Mouse (Mus musculus): ENCODE measurements around the gene Ngdn. TPM values are rescaled to one million over a fixed set of nuclear protein-coding genes. Genes with fewer than 3 reads are reported as not detected.

Ngdn gene
- polyA plus RNA-seq, 1 experiment from 2014 or later, result 85.3 TPM

- WGBS, result 63% methylated on average over 4 of the region's 4 CpGs
- ATAC-seq (ENCODE audit: insufficient number of reproducible peaks, insufficient read depth, low FRiP score, low TSS enrichment, low read depth), result no peak
- H3K9me3 ChIP-seq, result 0 out of 2 replicates have a peak, but pooled peaks cover 3% of the 10 kb centered on the region
- H3K4me3 ChIP-seq (replicated peaks), result no peak overlapping the region
- H3K9ac ChIP-seq (replicated peaks), result no peak overlapping the region
- no peak overlapping the region for H3K4me2 ChIP-seq
- no peaks in the 10 kb centered on the region for H3K27me3 ChIP-seq
- no peaks in the 10 kb centered on the region for H3K36me3 ChIP-seq
- no peak overlapping the region for H3K27ac ChIP-seq
- H3K4me1 ChIP-seq (replicated peaks), result no peaks in the 10 kb centered on the region
These were observed 4.1 kb upstream of the Ngdn start for GRCm38 (mm10) chr14:55011116-55011515.

DNA sequence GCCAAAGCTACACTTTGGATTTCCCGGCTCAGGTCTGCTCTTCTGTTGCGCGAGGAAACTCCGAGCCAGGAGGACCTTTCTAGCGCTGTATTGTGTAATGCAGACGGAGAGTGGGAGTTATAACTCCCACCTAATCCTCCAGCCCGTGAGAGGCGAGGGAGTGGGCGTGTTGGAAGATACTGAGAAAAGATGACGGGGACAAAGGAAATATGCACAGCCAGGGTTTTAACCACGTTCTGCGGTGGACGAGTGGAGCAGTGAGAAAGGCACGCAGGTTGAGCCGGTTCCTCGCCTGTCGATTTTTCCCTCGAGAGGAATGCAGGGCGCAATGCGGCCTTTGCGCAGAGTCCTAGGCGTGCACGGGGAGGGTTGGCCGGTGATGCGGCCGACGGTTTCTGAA lies 663 bp upstream of the Ngdn start:
- H3K4me1 ChIP-seq (replicated peaks), result no peaks in the 10 kb centered on the region
- peak overlapping the region; percentile 44 for H3K4me3 ChIP-seq (replicated peaks)
- no peaks in the 10 kb centered on the region for H3K27me3 ChIP-seq
- peak; percentile 64 for ATAC-seq (ENCODE audit: insufficient number of reproducible peaks, insufficient read depth, low FRiP score, low TSS enrichment, low read depth)
- WGBS, result 0% methylated on average over 27 of the region's 27 CpGs
- H3K4me2 ChIP-seq, result peak overlapping the region; percentile 62
- H3K9me3 ChIP-seq, result 0 out of 2 replicates have a peak, but pooled peaks cover 3% of the 10 kb centered on the region
- H3K27ac ChIP-seq, result peak overlapping the region; percentile 94
- H3K36me3 ChIP-seq, result peaks cover 20% of the 10 kb centered on the region
- peak overlapping the region; percentile 56 for H3K9ac ChIP-seq (replicated peaks)

GRCm38 (mm10) chr14:55015767-55016111 lies 485 bp downstream of the Ngdn start:
- H3K36me3 ChIP-seq, result peaks cover 25% of the 10 kb centered on the region
- H3K9ac ChIP-seq (replicated peaks), result peak overlapping the region; percentile 78
- 0 out of 2 replicates have a peak, but pooled peaks cover 3% of the 10 kb centered on the region for H3K9me3 ChIP-seq
- peak overlapping the region; percentile 73 for H3K27ac ChIP-seq
- no peaks in the 10 kb centered on the region for H3K4me1 ChIP-seq (replicated peaks)
- no peak; the same call in 1 of the 2 replicates for ATAC-seq (ENCODE audit: insufficient number of reproducible peaks, insufficient read depth, low FRiP score, low TSS enrichment, low read depth)
- H3K4me2 ChIP-seq, result peak overlapping the region; percentile 73
- no peaks in the 10 kb centered on the region for H3K27me3 ChIP-seq
- peak overlapping the region; percentile 74 for H3K4me3 ChIP-seq (replicated peaks)
- WGBS, result under 1% methylated on average over 17 of the region's 17 CpGs

GRCm38 (mm10) chr14:55016876-55017275 lies 1.6 kb downstream of the Ngdn start:
- Histone ChIP-seq H3K4me3 (replicated peaks) (peak overlapping the region; percentile 3; the same call in 1 of the 2 replicates), H3K27me3 (no peaks in the 10 kb centered on the region), H3K27ac (no peak overlapping the region), H3K36me3 (peaks cover 36% of the 10 kb centered on the region), H3K4me2 (no peak overlapping the region), H3K9ac (replicated peaks) (no peak overlapping the region), H3K4me1 (replicated peaks) (no peaks in the 10 kb centered on the region), H3K9me3 (no peaks in the 10 kb centered on the region)
- WGBS, result 93% methylated on average over 16 of the region's 16 CpGs
- no peak for ATAC-seq (ENCODE audit: insufficient number of reproducible peaks, insufficient read depth, low FRiP score, low TSS enrichment, low read depth)

GRCm38 (mm10) chr14:55020394-55020793 lies 5.1 kb downstream of the Ngdn start:
- Histone ChIP-seq H3K4me3 (replicated peaks) (no peak overlapping the region), H3K4me2 (no peak overlapping the region), H3K9ac (replicated peaks) (no peak overlapping the region), H3K36me3 (peaks cover 70% of the 10 kb centered on the region), H3K9me3 (no peaks in the 10 kb centered on the region), H3K27me3 (no peaks in the 10 kb centered on the region), H3K27ac (no peak overlapping the region), H3K4me1 (replicated peaks) (no peaks in the 10 kb centered on the region)
- no peak for ATAC-seq (ENCODE audit: insufficient number of reproducible peaks, insufficient read depth, low FRiP score, low TSS enrichment, low read depth)
- 89% methylated on average over 9 of the region's 9 CpGs for WGBS

- no peak overlapping the region for H3K27ac ChIP-seq
- no peaks in the 10 kb centered on the region for H3K9me3 ChIP-seq
- no peak overlapping the region for H3K4me2 ChIP-seq
- WGBS, result 87% methylated on average over 15 of the region's 15 CpGs
- H3K36me3 ChIP-seq, result peaks cover 62% of the 10 kb centered on the region
- H3K9ac ChIP-seq (replicated peaks), result no peak overlapping the region
- H3K27me3 ChIP-seq, result no peaks in the 10 kb centered on the region
- no peak overlapping the region for H3K4me3 ChIP-seq (replicated peaks)
- ATAC-seq (ENCODE audit: insufficient number of reproducible peaks, insufficient read depth, low FRiP score, low TSS enrichment, low read depth), result no peak
- peaks cover 8% of the 10 kb centered on the region for H3K4me1 ChIP-seq (replicated peaks)
These were observed 7.8 kb downstream of the Ngdn start for GRCm38 (mm10) chr14:55023011-55023410.

GRCm38 (mm10) chr14:55024236-55024635 lies 9.0 kb downstream of the Ngdn start:
- H3K9me3 ChIP-seq, result no peaks in the 10 kb centered on the region
- no peaks in the 10 kb centered on the region for H3K27me3 ChIP-seq
- H3K36me3 ChIP-seq, result peaks cover 57% of the 10 kb centered on the region
- H3K27ac ChIP-seq, result no peak overlapping the region
- H3K4me2 ChIP-seq, result no peak overlapping the region
- H3K9ac ChIP-seq (replicated peaks), result no peak overlapping the region
- no peak overlapping the region for H3K4me3 ChIP-seq (replicated peaks)
- WGBS, result 64% methylated on average over 7 of the region's 7 CpGs
- no peak for ATAC-seq (ENCODE audit: insufficient number of reproducible peaks, insufficient read depth, low FRiP score, low TSS enrichment, low read depth)
- H3K4me1 ChIP-seq (replicated peaks), result peaks cover 20% of the 10 kb centered on the region

DNA sequence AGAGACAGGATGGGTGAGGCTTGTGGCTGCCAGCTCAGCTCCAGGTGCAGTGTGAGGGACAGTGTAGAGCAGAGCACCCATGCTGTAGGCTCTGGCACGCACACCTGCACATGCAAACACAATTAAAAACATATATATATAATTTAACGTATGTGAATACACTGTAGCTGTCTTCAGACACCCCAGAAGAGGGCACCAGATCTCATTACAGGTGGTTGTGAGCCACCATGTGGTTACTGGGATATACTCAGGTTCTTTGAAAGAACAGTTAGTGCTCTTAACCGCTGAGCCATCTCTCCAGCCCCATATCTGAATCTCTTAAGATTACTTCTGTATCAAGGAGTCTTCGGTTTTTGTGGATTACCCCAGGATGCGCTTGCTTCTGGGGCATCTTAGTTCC lies 10.3 kb downstream of the Ngdn start:
- H3K27me3 ChIP-seq, result no peaks in the 10 kb centered on the region
- no peak overlapping the region for H3K9ac ChIP-seq (replicated peaks)
- WGBS, result 72% methylated on average over 5 of the region's 5 CpGs
- H3K4me2 ChIP-seq, result no peak overlapping the region
- peaks cover 21% of the 10 kb centered on the region for H3K4me1 ChIP-seq (replicated peaks)
- peaks cover 54% of the 10 kb centered on the region for H3K36me3 ChIP-seq
- no peak for ATAC-seq (ENCODE audit: insufficient number of reproducible peaks, insufficient read depth, low FRiP score, low TSS enrichment, low read depth)
- no peak overlapping the region for H3K27ac ChIP-seq
- no peak overlapping the region for H3K4me3 ChIP-seq (replicated peaks)
- no peaks in the 10 kb centered on the region for H3K9me3 ChIP-seq

DNA sequence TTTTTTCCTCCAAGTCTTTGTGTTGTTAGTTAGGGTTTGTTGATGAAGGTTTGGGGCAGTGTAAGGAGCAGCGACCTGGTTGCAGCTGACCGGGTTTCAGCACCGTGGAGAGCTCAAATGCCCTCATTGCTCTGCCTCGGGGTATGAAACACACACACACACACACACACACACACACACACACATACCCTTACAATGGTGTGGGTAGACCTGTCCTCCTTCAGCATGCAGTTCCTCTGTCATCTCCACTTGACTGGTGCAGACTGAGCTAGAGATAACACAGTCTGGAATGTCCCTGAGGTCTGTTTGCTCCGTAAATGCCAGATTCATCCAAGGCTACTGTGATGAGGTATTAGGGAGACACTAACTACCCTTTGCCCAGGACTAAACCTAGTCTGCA lies 12.0 kb downstream of the Ngdn start:
- Histone ChIP-seq H3K9me3 (no peaks in the 10 kb centered on the region), H3K27ac (no peak overlapping the region), H3K27me3 (no peaks in the 10 kb centered on the region), H3K4me3 (replicated peaks) (no peak overlapping the region), H3K4me1 (replicated peaks) (peaks cover 21% of the 10 kb centered on the region), H3K9ac (replicated peaks) (no peak overlapping the region), H3K36me3 (peaks cover 37% of the 10 kb centered on the region), H3K4me2 (no peak overlapping the region)
- 21% methylated on average over 5 of the region's 5 CpGs for WGBS
- no peak for ATAC-seq (ENCODE audit: insufficient number of reproducible peaks, insufficient read depth, low FRiP score, low TSS enrichment, low read depth)

- no peak overlapping the region for H3K4me3 ChIP-seq (replicated peaks)
These were observed 12.4 kb downstream of the Ngdn start for GRCm38 (mm10) chr14:55027653-55028052.

DNA sequence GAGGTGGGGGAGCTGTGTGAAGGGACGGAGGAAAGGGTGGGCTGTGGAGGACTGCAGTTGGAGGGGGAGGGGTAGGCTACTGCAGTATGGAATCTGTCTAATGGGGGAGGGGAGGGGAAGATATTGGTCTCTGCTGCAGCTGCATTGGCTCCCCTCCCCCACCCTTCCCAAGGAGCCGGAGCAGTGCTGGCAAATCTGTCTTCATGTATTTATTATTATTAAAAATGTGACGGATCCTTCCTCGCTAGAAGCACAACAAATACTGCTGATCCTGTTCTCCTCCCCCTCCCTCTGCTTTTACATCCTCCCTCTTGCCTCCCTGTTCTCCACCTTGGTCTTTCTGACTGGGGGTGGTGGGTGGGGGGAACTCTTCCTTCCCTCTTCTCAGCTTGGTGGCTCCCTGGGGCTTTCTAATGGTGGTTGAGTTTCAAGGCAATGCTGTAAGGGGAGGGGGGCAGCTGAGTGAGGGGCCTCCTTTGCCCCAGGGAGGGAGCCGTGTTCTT lies 13.1 kb downstream of the Ngdn start:
- Histone ChIP-seq H3K4me2 (peak overlapping the region; percentile 30), H3K4me1 (replicated peaks) (peaks cover 21% of the 10 kb centered on the region), H3K9me3 (no peaks in the 10 kb centered on the region), H3K9ac (replicated peaks) (no peak overlapping the region), H3K27ac (no peak overlapping the region), H3K36me3 (peaks cover 25% of the 10 kb centered on the region), H3K4me3 (replicated peaks) (no peak overlapping the region), H3K27me3 (no peaks in the 10 kb centered on the region)
- ATAC-seq (ENCODE audit: insufficient number of reproducible peaks, insufficient read depth, low FRiP score, low TSS enrichment, low read depth), result peak; percentile 11; the same call in 1 of the 2 replicates
- WGBS, result 9% methylated on average over 4 of the region's 5 CpGs

More at GRCm38 (mm10) chr14:55027653-55028052, 12.4 kb downstream of the Ngdn start:
- no peak for ATAC-seq (ENCODE audit: insufficient number of reproducible peaks, insufficient read depth, low FRiP score, low TSS enrichment, low read depth)
- H3K27me3 ChIP-seq, result no peaks in the 10 kb centered on the region
- H3K36me3 ChIP-seq, result peaks cover 33% of the 10 kb centered on the region
- no peak overlapping the region for H3K9ac ChIP-seq (replicated peaks)
- H3K27ac ChIP-seq, result no peak overlapping the region
- H3K9me3 ChIP-seq, result no peaks in the 10 kb centered on the region
- H3K4me2 ChIP-seq, result no peak overlapping the region; the same call in 1 of the 2 replicates
- 42% methylated on average over 6 of the region's 6 CpGs for WGBS
- H3K4me1 ChIP-seq (replicated peaks), result peaks cover 21% of the 10 kb centered on the region

Measured in limb, embryonic 12.5 days (tissue).